Mouse (Mus musculus) hindbrain, embryonic 14.5 days (tissue): ENCODE measurements around the gene Nell1. TPM values are rescaled to one million over a fixed set of nuclear protein-coding genes. Genes with fewer than 3 reads are reported as not detected.

Source experiments
- ATAC-seq: fragments of 200-750 bp; cut with Nextera tagmentation; 2 replicates; pipeline ENCODE4 v1.8.0; 2017; ENCODE audit warnings: moderate number of reproducible peaks, mild to moderate bottlenecking, moderate TSS enrichment, moderate library complexity; ENCODE audit not compliant: low FRiP score
- DNase-seq: peaks from one replicate; pipeline ENCODE4 v3.0.0-alpha.2; 2015; ENCODE audit warnings: low spot score
- H3K27ac ChIP-seq: fragments of 300-500 bp; sonication (generic); 2 replicates; pipeline ENCODE4 v1.5.1; 2014; ENCODE audit warnings: mild to moderate bottlenecking, moderate library complexity
- H3K27me3 ChIP-seq: fragments of 300-500 bp; sonication (generic); 2 replicates; pipeline ENCODE4 v1.6.1; 2014; ENCODE audit warnings: mild to moderate bottlenecking, low read length, mixed read lengths; ENCODE audit not compliant: control insufficient read depth, insufficient read depth
- H3K36me3 ChIP-seq: fragments of 300-500 bp; sonication (generic); replicated peaks from 2 replicates; pipeline ENCODE4 v1.6.1; 2014; ENCODE audit not compliant: control insufficient read depth, insufficient read depth
- H3K4me1 ChIP-seq: fragments of 300-500 bp; sonication (generic); replicated peaks from 2 replicates; pipeline ENCODE4 v1.6.1; 2014; ENCODE audit warnings: antibody characterized with exemption, low read length, mixed read lengths; ENCODE audit not compliant: control insufficient read depth, insufficient read depth
- H3K4me2 ChIP-seq: fragments of 300-500 bp; sonication (generic); replicated peaks from 2 replicates; pipeline ENCODE4 v1.6.1; 2014; ENCODE audit warnings: mild to moderate bottlenecking, moderate library complexity
- H3K4me3 ChIP-seq: fragments of 300-500 bp; sonication (generic); replicated peaks from 2 replicates; pipeline ENCODE4 v1.5.1; 2014; ENCODE audit warnings: mild to moderate bottlenecking, low read length
- H3K9ac ChIP-seq: fragments of 300-500 bp; sonication (generic); 2 replicates; pipeline ENCODE4 v1.6.1; 2014
- H3K9me3 ChIP-seq: fragments of 300-500 bp; sonication (generic); 2 replicates; pipeline ENCODE4 v1.6.1; 2016; ENCODE audit warnings: low read length; ENCODE audit not compliant: control insufficient read depth
- WGBS: fragments of 180-500 bp; shearing (Covaris S2); extraction: QIAGEN DNeasy Blood & Tissue Kit; methylation state at CpG from one replicate; pipeline ENCODE4 v1.1.7; 2014; 5-methylcytosine and 5-hydroxymethylcytosine counted together
- polyA plus RNA-seq: library from polyadenylated mRNA; unstranded; fragments of >200 nt; fragmentation: Nextera tagmentation; extraction: Ambion mirVana; gene quantifications from 2 replicates; pipeline ENCODE4 v1.2.1, GENCODE M21; 2014

Nell1 gene
- polyA plus RNA-seq, 1 experiment from 2014 or later: 36.0 TPM

- Histone ChIP-seq H3K4me3 (no peak overlapping the region), H3K36me3 (no peaks in the 10 kb centered on the region), H3K9ac (no peak overlapping the region), H3K9me3 (peaks cover 14% of the 10 kb centered on the region), H3K4me2 (peak overlapping the region; percentile 21), H3K4me1 (peaks cover 11% of the 10 kb centered on the region; the same call in 1 of the 2 replicates), H3K27ac (peak overlapping the region; percentile 26; the same call in 1 of the 2 replicates), H3K27me3 (no peaks in the 10 kb centered on the region)
- DNase-seq (peak; percentile 68), ATAC-seq (peak; percentile 72)
- WGBS: 17% methylated on average over 6 of the region's 6 CpGs
These were observed 236.1 kb downstream of the Nell1 start for GRCm38 (mm10) chr7:50210678-50211251.

GRCm38 (mm10) chr7:50221849-50222248, 247.2 kb downstream of the Nell1 start:
- DNase-seq: no peak

GRCm38 (mm10) chr7:50226621-50227020, 252.0 kb downstream of the Nell1 start:
- no peaks in the 10 kb centered on the region for H3K36me3 ChIP-seq
- no peak overlapping the region for H3K4me2 ChIP-seq
- H3K9me3 ChIP-seq: no peaks in the 10 kb centered on the region
- H3K27me3 ChIP-seq: 0 out of 2 replicates have a peak, but pooled peaks cover 7% of the 10 kb centered on the region
- no peak overlapping the region for H3K27ac ChIP-seq
- DNase-seq (no peak), ATAC-seq (no peak)
- no peak overlapping the region for H3K9ac ChIP-seq
- no peak overlapping the region for H3K4me3 ChIP-seq
- 0 out of 2 replicates have a peak, but pooled peaks cover 4% of the 10 kb centered on the region for H3K4me1 ChIP-seq
- 95% methylated on average over 2 of the region's 2 CpGs for WGBS

More at GRCm38 (mm10) chr7:50221849-50222248, 247.2 kb downstream of the Nell1 start:
- Histone ChIP-seq H3K4me1 (0 out of 2 replicates have a peak, but pooled peaks cover 9% of the 10 kb centered on the region), H3K36me3 (no peaks in the 10 kb centered on the region), H3K9ac (no peak overlapping the region), H3K27ac (no peak overlapping the region), H3K9me3 (no peaks in the 10 kb centered on the region), H3K4me3 (no peak overlapping the region), H3K4me2 (no peak overlapping the region), H3K27me3 (peaks cover 8% of the 10 kb centered on the region; the same call in 1 of the 2 replicates)
- ATAC-seq: no peak

GRCm38 (mm10) chr7:50228273-50228672, 253.6 kb downstream of the Nell1 start:
- H3K27me3 ChIP-seq: 0 out of 2 replicates have a peak, but pooled peaks cover 7% of the 10 kb centered on the region
- no peak for ATAC-seq
- no peak overlapping the region for H3K27ac ChIP-seq
- no peak overlapping the region for H3K4me3 ChIP-seq
- H3K9ac ChIP-seq: no peak overlapping the region
- WGBS: 60% methylated on average over 4 of the region's 4 CpGs
- H3K4me1 ChIP-seq: no peaks in the 10 kb centered on the region
- H3K9me3 ChIP-seq: no peaks in the 10 kb centered on the region
- DNase-seq: no peak
- no peak overlapping the region for H3K4me2 ChIP-seq
- H3K36me3 ChIP-seq: no peaks in the 10 kb centered on the region

- H3K4me2 ChIP-seq: no peak overlapping the region
- DNase-seq (no peak), ATAC-seq (no peak)
- no peaks in the 10 kb centered on the region for H3K36me3 ChIP-seq
- H3K4me3 ChIP-seq: no peak overlapping the region
- H3K4me1 ChIP-seq: no peaks in the 10 kb centered on the region
- peaks cover 3% of the 10 kb centered on the region; the same call in 1 of the 2 replicates for H3K9me3 ChIP-seq
- H3K27ac ChIP-seq: no peak overlapping the region
- WGBS: 59% methylated on average over 4 of the region's 4 CpGs
- no peak overlapping the region for H3K9ac ChIP-seq
- no peaks in the 10 kb centered on the region for H3K27me3 ChIP-seq
These were observed 266.5 kb downstream of the Nell1 start for GRCm38 (mm10) chr7:50241213-50241612.

GRCm38 (mm10) chr7:50241634-50242273, 267.1 kb downstream of the Nell1 start:
- H3K4me1 ChIP-seq: no peaks in the 10 kb centered on the region
- no peak overlapping the region for H3K4me3 ChIP-seq
- H3K27me3 ChIP-seq: no peaks in the 10 kb centered on the region
- no peak overlapping the region for H3K9ac ChIP-seq
- 51% methylated on average over 5 of the region's 5 CpGs for WGBS
- DNase-seq: peak; percentile 77
- H3K36me3 ChIP-seq: no peaks in the 10 kb centered on the region
- no peak overlapping the region for H3K4me2 ChIP-seq
- peak overlapping the region; percentile 14; the same call in 1 of the 2 replicates for H3K27ac ChIP-seq
- H3K9me3 ChIP-seq: peaks cover 3% of the 10 kb centered on the region; the same call in 1 of the 2 replicates
- peak; percentile 88 for ATAC-seq

GRCm38 (mm10) chr7:50253166-50253565, 278.5 kb downstream of the Nell1 start:
- no peak overlapping the region for H3K27ac ChIP-seq
- DNase-seq: no peak
- no peak for ATAC-seq
- H3K4me3 ChIP-seq: no peak overlapping the region
- no peaks in the 10 kb centered on the region for H3K4me1 ChIP-seq
- H3K36me3 ChIP-seq: no peaks in the 10 kb centered on the region
- H3K4me2 ChIP-seq: no peak overlapping the region
- 83% methylated on average over 3 of the region's 3 CpGs for WGBS
- H3K27me3 ChIP-seq: no peaks in the 10 kb centered on the region
- H3K9me3 ChIP-seq: no peaks in the 10 kb centered on the region
- no peak overlapping the region for H3K9ac ChIP-seq

GRCm38 (mm10) chr7:50260016-50260415, 285.4 kb downstream of the Nell1 start:
- no peak for DNase-seq
- no peaks in the 10 kb centered on the region for H3K27me3 ChIP-seq
- H3K36me3 ChIP-seq: no peaks in the 10 kb centered on the region
- no peaks in the 10 kb centered on the region for H3K9me3 ChIP-seq
- no peak overlapping the region for H3K9ac ChIP-seq
- 71% methylated on average over 3 of the region's 3 CpGs for WGBS
- no peak overlapping the region for H3K27ac ChIP-seq
- no peak overlapping the region for H3K4me3 ChIP-seq
- H3K4me2 ChIP-seq: no peak overlapping the region
- no peaks in the 10 kb centered on the region for H3K4me1 ChIP-seq
- ATAC-seq: no peak

GRCm38 (mm10) chr7:50295508-50295907, 320.8 kb downstream of the Nell1 start:
- no peak for DNase-seq
- Histone ChIP-seq H3K27me3 (no peaks in the 10 kb centered on the region), H3K4me1 (no peaks in the 10 kb centered on the region), H3K27ac (no peak overlapping the region), H3K9me3 (no peaks in the 10 kb centered on the region), H3K9ac (no peak overlapping the region), H3K4me3 (no peak overlapping the region), H3K4me2 (no peak overlapping the region), H3K36me3 (no peaks in the 10 kb centered on the region)
- no peak for ATAC-seq
- 87% methylated on average over 3 of the region's 3 CpGs for WGBS
